Mouse (Mus musculus) midbrain, embryonic 16.5 days (tissue): Measurements from ENCODE around the gene Scp2d1. TPM values are rescaled to one million over a fixed set of nuclear protein-coding genes. Genes with fewer than 3 reads are reported as not detected.

Experiments
- polyA plus RNA-seq: library from polyadenylated mRNA; unstranded; fragments of >200 nt; fragmentation: Nextera tagmentation; extraction: Ambion mirVana; gene quantifications from 2 replicates; pipeline ENCODE4 v1.2.1, GENCODE M21; 2015

The Scp2d1 gene
- polyA plus RNA-seq, 1 experiment from 2014 or later = not detected

Other genes starting within 250 kb of the Scp2d1 start
- gene Smim26, start 229.6 kb upstream of the Scp2d1 start, polyA plus RNA-seq = 54.1 and 61.1 TPM in 2 replicates
- 155 and 178 TPM in 2 replicates for gene Dtd1, start 223.8 kb upstream of the Scp2d1 start, polyA plus RNA-seq